Mouse (Mus musculus): ENCODE results near the gene Zfp950. TPM values are rescaled to one million over a fixed set of nuclear protein-coding genes. Genes with fewer than 3 reads are reported as not detected.
"Not testable (repeated sequence)": the region's sequence is repeated elsewhere in the genome, so short reads cannot be mapped to it uniquely, and the experiment has no call there.

The Zfp950 gene
- 46.8 and 50.5 TPM in 2 replicates for polyA plus RNA-seq (2012; rRNA removed)

- Histone ChIP-seq H3K4me1 (ENCODE audit: control insufficient read depth, insufficient read depth, low read length) (peaks cover 2% of the 10 kb centered on the region; the same call in 1 of the 2 replicates), H3K27ac (ENCODE audit: insufficient read depth, low read length) (no peak within 1 kb of the TSS), H3K4me3 (ENCODE audit: insufficient read depth, low read length) (peak within 1 kb of the TSS; percentile 84)
- TF ChIP-seq POLR2A (IDR thresholded peaks at IDR 0.05; ENCODE audit: extremely low read depth, insufficient read depth, low read length), result 0 out of 2 replicates have a peak, but pooled peaks have one; percentile 47
- TF ChIP-seq CTCF (IDR thresholded peaks at IDR 0.05; ENCODE audit: extremely low read depth, insufficient read depth, low read length), result no peak
Observed at GRCm38 (mm10) chr19:61140342-61141206, at the start of gene Zfp950. Gene Zfp950, minus strand, starts transcription at chr19:61140840.

GRCm38 (mm10) chr19:61183590-61183989 lies 43.0 kb upstream of the Zfp950 start, which contains the start of gene Gm6020:
Gene Gm6020, plus strand, starts transcription at chr19:61183890.
- H3K4me3 ChIP-seq (ENCODE audit: insufficient read depth, low read length); H3K4me1 ChIP-seq (ENCODE audit: control insufficient read depth, insufficient read depth, low read length); H3K27ac ChIP-seq (ENCODE audit: insufficient read depth, low read length): not testable (repeated sequence)

- no peak within 1 kb of the TSS for H3K27ac ChIP-seq (ENCODE audit: insufficient read depth, low read length)
- TF ChIP-seq CTCF (IDR thresholded peaks at IDR 0.05; ENCODE audit: extremely low read depth, insufficient read depth, low read length), result no peak
- no peak for TF ChIP-seq POLR2A (IDR thresholded peaks at IDR 0.05; ENCODE audit: extremely low read depth, insufficient read depth, low read length)
- H3K4me3 ChIP-seq (ENCODE audit: insufficient read depth, low read length), result no peak within 1 kb of the TSS
Observed at GRCm38 (mm10) chr19:61175756-61176324, 35.2 kb upstream of the Zfp950 start, which contains the start of gene Gm7102. Gene Gm7102, minus strand, starts transcription at chr19:61176309.

GRCm38 (mm10) chr19:61151701-61152420 lies 11.2 kb upstream of the Zfp950 start:
- no peaks in the 10 kb centered on the region for H3K4me1 ChIP-seq (ENCODE audit: control insufficient read depth, insufficient read depth, low read length)
- H3K27ac ChIP-seq (ENCODE audit: insufficient read depth, low read length), result no peak overlapping the region
- TF ChIP-seq CTCF (IDR thresholded peaks at IDR 0.05; ENCODE audit: extremely low read depth, insufficient read depth, low read length) (no peak), POLR2A (IDR thresholded peaks at IDR 0.05; ENCODE audit: extremely low read depth, insufficient read depth, low read length) (no peak)
- H3K4me3 ChIP-seq (ENCODE audit: insufficient read depth, low read length), result peak overlapping the region; percentile 36

More at GRCm38 (mm10) chr19:61175756-61176324, 35.2 kb upstream of the Zfp950 start, which contains the start of gene Gm7102:
- H3K4me1 ChIP-seq (ENCODE audit: control insufficient read depth, insufficient read depth, low read length), result no peaks in the 10 kb centered on the region

- no peak overlapping the region for H3K27ac ChIP-seq (ENCODE audit: insufficient read depth, low read length)
- no peaks in the 10 kb centered on the region for H3K4me1 ChIP-seq (ENCODE audit: control insufficient read depth, insufficient read depth, low read length)
- no peak for TF ChIP-seq CTCF (IDR thresholded peaks at IDR 0.05; ENCODE audit: extremely low read depth, insufficient read depth, low read length)
- no peak for TF ChIP-seq POLR2A (IDR thresholded peaks at IDR 0.05; ENCODE audit: extremely low read depth, insufficient read depth, low read length)
- peak overlapping the region; percentile 36 for H3K4me3 ChIP-seq (ENCODE audit: insufficient read depth, low read length)
Observed at GRCm38 (mm10) chr19:61151372-61151700, 10.7 kb upstream of the Zfp950 start.

GRCm38 (mm10) chr19:61141299-61141698 lies 659 bp upstream of the Zfp950 start:
- TF ChIP-seq POLR2A (IDR thresholded peaks at IDR 0.05; ENCODE audit: extremely low read depth, insufficient read depth, low read length), result no peak
- TF ChIP-seq CTCF (IDR thresholded peaks at IDR 0.05; ENCODE audit: extremely low read depth, insufficient read depth, low read length), result no peak
- H3K27ac ChIP-seq (ENCODE audit: insufficient read depth, low read length), result no peak overlapping the region
- peak overlapping the region; percentile 84; the same call in 1 of the 2 replicates for H3K4me3 ChIP-seq (ENCODE audit: insufficient read depth, low read length)
- H3K4me1 ChIP-seq (ENCODE audit: control insufficient read depth, insufficient read depth, low read length), result peaks cover 2% of the 10 kb centered on the region; the same call in 1 of the 2 replicates

- H3K27ac ChIP-seq (ENCODE audit: insufficient read depth, low read length), result no peak overlapping the region
- peaks cover 2% of the 10 kb centered on the region; the same call in 1 of the 2 replicates for H3K4me1 ChIP-seq (ENCODE audit: control insufficient read depth, insufficient read depth, low read length)
- TF ChIP-seq CTCF (IDR thresholded peaks at IDR 0.05; ENCODE audit: extremely low read depth, insufficient read depth, low read length), result no peak
- no peak for TF ChIP-seq POLR2A (IDR thresholded peaks at IDR 0.05; ENCODE audit: extremely low read depth, insufficient read depth, low read length)
- no peak overlapping the region for H3K4me3 ChIP-seq (ENCODE audit: insufficient read depth, low read length)
Observed at GRCm38 (mm10) chr19:61138655-61139054, 2.0 kb downstream of the Zfp950 start.

GRCm38 (mm10) chr19:61131096-61131495 lies 9.5 kb downstream of the Zfp950 start:
- no peak for TF ChIP-seq POLR2A (IDR thresholded peaks at IDR 0.05; ENCODE audit: extremely low read depth, insufficient read depth, low read length)
- no peak for TF ChIP-seq CTCF (IDR thresholded peaks at IDR 0.05; ENCODE audit: extremely low read depth, insufficient read depth, low read length)
- no peaks in the 10 kb centered on the region for H3K4me1 ChIP-seq (ENCODE audit: control insufficient read depth, insufficient read depth, low read length)
- no peak overlapping the region for H3K4me3 ChIP-seq (ENCODE audit: insufficient read depth, low read length)

GRCm38 (mm10) chr19:61110184-61110583 lies 30.5 kb downstream of the Zfp950 start:
- Histone ChIP-seq H3K4me3 (ENCODE audit: insufficient read depth, low read length) (no peak overlapping the region), H3K27ac (ENCODE audit: insufficient read depth, low read length) (no peak overlapping the region), H3K4me1 (ENCODE audit: control insufficient read depth, insufficient read depth, low read length) (no peaks in the 10 kb centered on the region)
- TF ChIP-seq CTCF (IDR thresholded peaks at IDR 0.05; ENCODE audit: extremely low read depth, insufficient read depth, low read length) (no peak), POLR2A (IDR thresholded peaks at IDR 0.05; ENCODE audit: extremely low read depth, insufficient read depth, low read length) (no peak)

More at GRCm38 (mm10) chr19:61131096-61131495, 9.5 kb downstream of the Zfp950 start:
- no peak overlapping the region for H3K27ac ChIP-seq (ENCODE audit: insufficient read depth, low read length)

Data from cortical plate, adult 2 months (tissue).